Comparison of ENCODE assay signal across 8 mouse cellular contexts in genomic region chr10:61382281-61382731, GRCm38 (mm10). TPM values are rescaled to one million over a fixed set of nuclear protein-coding genes. Genes with fewer than 3 reads are reported as not detected.
DNase-seq lines count a peak whose midpoint lies in the region; ATAC-seq and TF ChIP-seq lines count a peak whose summit lies in the region.

No protein-coding gene starts in this region.

- no peaks in the 10 kb centered on the region for H3K9me3 ChIP-seq in heart, embryonic 12.5 days (replicated peaks)
- no peaks in the 10 kb centered on the region for H3K9me3 ChIP-seq in heart, postnatal 0 days (replicated peaks; ENCODE audit: control insufficient read depth, low read length)
- no peaks in the 10 kb centered on the region for H3K9me3 ChIP-seq in lung, embryonic 15.5 days

- peak overlapping the region; percentile 94 for H3K4me2 ChIP-seq in heart, embryonic 12.5 days
- peak overlapping the region; percentile 95 for H3K4me2 ChIP-seq in heart, postnatal 0 days (ENCODE audit: low read depth, low read length)
- H3K4me2 ChIP-seq in lung, embryonic 15.5 days: peak overlapping the region; percentile 93

- no peak for DNase-seq in heart, adult 8-10 months (ENCODE audit: low spot score)
- peak; percentile 83 for DNase-seq in R1 (ENCODE audit: low read depth, low spot score)
- no peak for DNase-seq in heart, postnatal 0 days (ENCODE audit: low spot score)
- DNase-seq in spleen, adult 18-20 months: no peak
- DNase-seq in spleen, adult 12 weeks (ENCODE audit: low spot score): no peak

- peaks cover 83% of the 10 kb centered on the region for H3K4me1 ChIP-seq in heart, embryonic 12.5 days (replicated peaks)
- H3K4me1 ChIP-seq in heart, postnatal 0 days (ENCODE audit: control insufficient read depth, insufficient read depth): peaks cover 52% of the 10 kb centered on the region
- peaks cover 76% of the 10 kb centered on the region for H3K4me1 ChIP-seq in lung, embryonic 15.5 days
- H3K4me1 ChIP-seq in testis, adult 2 months (ENCODE audit: control insufficient read depth, insufficient read depth, low read length): peaks cover 15% of the 10 kb centered on the region

- no peak for ATAC-seq in heart, embryonic 12.5 days (ENCODE audit: insufficient number of reproducible peaks, low FRiP score)
- ATAC-seq in heart, postnatal 0 days (ENCODE audit: insufficient read depth, low read depth): no peak
- no peak for ATAC-seq in lung, embryonic 15.5 days (ENCODE audit: borderline replicate concordance, extremely low read depth, low FRiP score, low TSS enrichment)

- TF ChIP-seq POLR2A in testis, adult 2 months (IDR thresholded peaks at IDR 0.05; ENCODE audit: control insufficient read depth, low read depth, low read length): no peak

- TF ChIP-seq CTCF in heart, postnatal 0 days (IDR thresholded peaks at IDR 0.05; ENCODE audit: low read depth): no peak
- TF ChIP-seq CTCF in testis, adult 2 months (IDR thresholded peaks at IDR 0.05; ENCODE audit: control insufficient read depth, insufficient read depth, insufficient replicate concordance, low read depth, low read length): no peak

- H3K27me3 ChIP-seq in heart, embryonic 12.5 days (replicated peaks): no peaks in the 10 kb centered on the region
- no peaks in the 10 kb centered on the region for H3K27me3 ChIP-seq in heart, postnatal 0 days (ENCODE audit: control insufficient read depth, insufficient read depth, low read length)
- no peaks in the 10 kb centered on the region for H3K27me3 ChIP-seq in lung, embryonic 15.5 days
- no peaks in the 10 kb centered on the region for H3K27me3 ChIP-seq in testis, adult 2 months (ENCODE audit: control insufficient read depth, insufficient read depth, low read length)

- peak overlapping the region; percentile 91 for H3K27ac ChIP-seq in heart, embryonic 12.5 days (ENCODE audit: poor library complexity, severe bottlenecking)
- peak overlapping the region; percentile 87 for H3K27ac ChIP-seq in heart, postnatal 0 days (ENCODE audit: low read depth)
- H3K27ac ChIP-seq in lung, embryonic 15.5 days: peak overlapping the region; percentile 70
- H3K27ac ChIP-seq in testis, adult 2 months (ENCODE audit: control insufficient read depth, insufficient read depth, low read depth, low read length): no peak overlapping the region

- no peak for TF ChIP-seq EP300 in heart, postnatal 0 days (IDR thresholded peaks at IDR 0.05; ENCODE audit: low read depth)

- H3K36me3 ChIP-seq in heart, embryonic 12.5 days: 0 out of 2 replicates have a peak, but pooled peaks cover 6% of the 10 kb centered on the region
- H3K36me3 ChIP-seq in heart, postnatal 0 days (replicated peaks; ENCODE audit: control insufficient read depth, insufficient read depth, low read length): no peaks in the 10 kb centered on the region
- no peaks in the 10 kb centered on the region for H3K36me3 ChIP-seq in lung, embryonic 15.5 days
- no peaks in the 10 kb centered on the region for H3K36me3 ChIP-seq in testis, adult 2 months (ENCODE audit: control insufficient read depth, insufficient read depth, low read length)

- peak overlapping the region; percentile 85 for H3K9ac ChIP-seq in heart, embryonic 12.5 days
- H3K9ac ChIP-seq in heart, postnatal 0 days (replicated peaks; ENCODE audit: low read depth, low read length): peak overlapping the region; percentile 66
- H3K9ac ChIP-seq in lung, embryonic 15.5 days: peak overlapping the region; percentile 75

- WGBS in heart, embryonic 12.5 days: under 1% methylated on average over 8 of the region's 8 CpGs
- WGBS in heart, postnatal 0 days: 0% methylated on average over 8 of the region's 8 CpGs
- WGBS in lung, embryonic 15.5 days: 0% methylated on average over 8 of the region's 8 CpGs

- peak overlapping the region; percentile 69 for H3K4me3 ChIP-seq in heart, embryonic 12.5 days
- peak overlapping the region; percentile 85 for H3K4me3 ChIP-seq in heart, postnatal 0 days (ENCODE audit: low read depth, low read length)
- peak overlapping the region; percentile 65 for H3K4me3 ChIP-seq in lung, embryonic 15.5 days
- peak overlapping the region; percentile 78 for H3K4me3 ChIP-seq in testis, adult 2 months (ENCODE audit: control insufficient read depth, low read depth, low read length)

RNA-seq across cellular contexts. Expression of gene Pald1, which starts 1.0 kb away (rescaled TPM):
- polyA plus RNA-seq in heart, embryonic 12.5 days (2016; fragmentation: Nextera tagmentation; extraction: Ambion mirVana): 33.9 and 37.4 TPM in 2 replicates
- 10 to 100 TPM; 11.3 to 21.8 (median 12.9) TPM for total RNA-seq in heart, adult 8-10 months (2022)
- total RNA-seq in heart, postnatal 0 days (2014; rRNA removed; ENCODE audit: low replicate concordance): 27.7 and 66.8 TPM in 2 replicates
- 13.8 and 17.9 TPM in 2 replicates for polyA plus RNA-seq in heart, postnatal 0 days (2015; fragmentation: Nextera tagmentation; extraction: Ambion mirVana)
- 47.5 and 48.1 TPM in 2 replicates for polyA plus RNA-seq in lung, embryonic 15.5 days (2015; fragmentation: Nextera tagmentation; extraction: Ambion mirVana)
- 6.7 and 7.5 TPM in 2 replicates for polyA plus RNA-seq in testis, adult 2 months (2012; rRNA removed)

RNA-seq across cellular contexts. Expression of gene Nodal, which starts 35.5 kb away (rescaled TPM):
- polyA plus RNA-seq in heart, embryonic 12.5 days (2016; fragmentation: Nextera tagmentation; extraction: Ambion mirVana): not detected in 2 replicates
- under 1 TPM in 1 of 4 experiments, not detected in 3; 0.11 TPM for total RNA-seq in heart, adult 8-10 months (2022)
- 0.12 TPM in 1 of 2 replicates, not detected in the other for total RNA-seq in heart, postnatal 0 days (2014; rRNA removed; ENCODE audit: low replicate concordance)
- polyA plus RNA-seq in heart, postnatal 0 days (2015; fragmentation: Nextera tagmentation; extraction: Ambion mirVana): 0.23 and 0.45 TPM in 2 replicates
- 0.09 TPM in 1 of 2 replicates, not detected in the other for polyA plus RNA-seq in lung, embryonic 15.5 days (2015; fragmentation: Nextera tagmentation; extraction: Ambion mirVana)
- polyA plus RNA-seq in testis, adult 2 months (2012; rRNA removed): 0.06 TPM in 1 of 2 replicates, not detected in the other
